Mouse (Mus musculus) forebrain, embryonic 14.5 days (tissue): ENCODE measurements around the gene Mrtfa. TPM values are rescaled to one million over a fixed set of nuclear protein-coding genes. Genes with fewer than 3 reads are reported as not detected.

ENCODE experiments used
- ATAC-seq: fragments of 200-750 bp; cut with Nextera tagmentation; 2 replicates; pipeline ENCODE4 v1.8.0; 2017; ENCODE audit warnings: mild to moderate bottlenecking, moderate library complexity
- DNase-seq: peaks from one replicate; pipeline ENCODE4 v3.0.0-alpha.2; 2015; ENCODE audit warnings: low spot score
- H3K27ac ChIP-seq: fragments of 300-500 bp; sonication (generic); 2 replicates; pipeline ENCODE4 v1.5.1; 2014; ENCODE audit warnings: low read depth, mild to moderate bottlenecking, control low read depth, low read length, moderate library complexity
- H3K27me3 ChIP-seq: fragments of 300-500 bp; sonication (generic); replicated peaks from 2 replicates; pipeline ENCODE4 v1.6.1; 2014; ENCODE audit warnings: low read length, control low read depth, mixed read lengths; ENCODE audit not compliant: control insufficient read depth, insufficient read depth
- H3K36me3 ChIP-seq: fragments of 300-500 bp; sonication (generic); 2 replicates; pipeline ENCODE4 v1.6.1; 2014; ENCODE audit warnings: low read length, control low read depth; ENCODE audit not compliant: control insufficient read depth, insufficient read depth
- H3K4me1 ChIP-seq: fragments of 300-500 bp; sonication (generic); 2 replicates; pipeline ENCODE4 v1.6.1; 2014; ENCODE audit warnings: antibody characterized with exemption, low read length, control low read depth; ENCODE audit not compliant: control insufficient read depth, insufficient read depth
- H3K4me2 ChIP-seq: fragments of 300-500 bp; sonication (generic); 2 replicates; pipeline ENCODE4 v1.6.1; 2014; ENCODE audit warnings: mild to moderate bottlenecking, control low read depth, low read length
- H3K4me3 ChIP-seq: fragments of 300-500 bp; sonication (generic); 2 replicates; pipeline ENCODE4 v1.5.1; 2014; ENCODE audit warnings: low read depth, low read length, control low read depth
- H3K9ac ChIP-seq: fragments of 300-500 bp; sonication (generic); 2 replicates; pipeline ENCODE4 v1.6.1; 2014; ENCODE audit warnings: mild to moderate bottlenecking, low read length, control low read depth, moderate library complexity
- H3K9me3 ChIP-seq: fragments of 300-500 bp; sonication (generic); replicated peaks from 2 replicates; pipeline ENCODE4 v1.6.1; 2016; ENCODE audit warnings: low read length, control low read depth, mixed read lengths; ENCODE audit not compliant: control insufficient read depth
- WGBS: fragments of 180-500 bp; shearing (Covaris S2); extraction: QIAGEN DNeasy Blood & Tissue Kit; methylation state at CpG from one replicate; pipeline ENCODE4 v1.1.7; 2014; 5-methylcytosine and 5-hydroxymethylcytosine counted together
- polyA plus RNA-seq: library from polyadenylated mRNA; unstranded; fragments of >200 nt; fragmentation: Nextera tagmentation; extraction: Ambion mirVana; gene quantifications from 2 replicates; pipeline ENCODE4 v1.2.1, GENCODE M21; 2014

The Mrtfa gene
- polyA plus RNA-seq, 1 experiment from 2014 or later: 13.6 TPM

DNA sequence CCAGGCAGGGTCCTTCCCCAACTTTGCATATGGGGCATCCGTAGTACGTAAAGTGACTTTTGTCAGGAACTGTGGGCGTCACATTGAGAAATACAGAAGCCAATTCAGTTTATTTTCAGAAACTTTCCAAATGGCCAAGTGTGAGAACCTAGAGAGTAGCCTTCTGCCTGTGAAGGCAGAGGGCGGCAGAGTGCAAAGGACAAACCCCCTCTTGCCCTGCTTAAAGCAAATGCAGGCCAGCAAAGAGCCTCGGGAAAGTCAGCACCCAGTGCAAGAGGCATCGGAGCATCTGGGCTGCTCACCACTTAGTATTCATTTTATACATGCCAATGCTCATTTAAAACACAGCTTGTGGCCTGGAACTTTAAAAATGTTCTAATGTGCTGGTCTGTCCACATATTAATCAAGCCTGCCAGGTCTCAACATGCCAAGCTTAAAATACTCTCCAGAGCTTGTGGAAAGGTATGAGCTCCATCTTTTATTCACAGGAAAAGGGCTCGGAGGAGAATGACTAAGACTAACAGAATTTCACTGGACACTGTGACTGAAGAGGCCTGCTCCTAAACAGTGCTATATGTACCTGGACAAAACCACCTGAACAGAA lies 31.9 kb downstream of the Mrtfa start:
- ATAC-seq (no peak), DNase-seq (no peak)
- H3K4me3 ChIP-seq: no peak overlapping the region
- no peaks in the 10 kb centered on the region for H3K27me3 ChIP-seq
- no peak overlapping the region for H3K4me2 ChIP-seq
- WGBS: 85% methylated on average over 7 of the region's 7 CpGs
- H3K9ac ChIP-seq: no peak overlapping the region
- no peaks in the 10 kb centered on the region for H3K4me1 ChIP-seq
- H3K9me3 ChIP-seq: no peaks in the 10 kb centered on the region
- no peaks in the 10 kb centered on the region for H3K36me3 ChIP-seq
- no peak overlapping the region for H3K27ac ChIP-seq

DNA sequence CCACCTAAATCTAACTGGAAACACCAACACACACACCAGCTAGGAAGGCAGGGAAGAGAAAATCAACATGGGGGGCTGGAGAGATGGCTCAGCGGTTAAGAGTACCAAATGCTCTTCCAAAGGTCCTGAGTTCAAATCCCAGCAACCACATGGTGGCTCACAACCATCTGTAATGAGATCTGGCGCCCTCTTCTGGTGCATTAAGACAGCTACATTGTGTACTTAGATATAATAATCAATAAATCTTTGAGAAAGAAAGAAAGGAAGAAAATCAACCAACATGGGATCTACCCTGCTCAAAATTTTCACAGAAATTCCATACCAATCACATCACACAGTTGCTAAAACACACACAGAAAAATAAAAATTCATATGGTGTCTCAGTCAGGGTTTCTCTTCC lies 34.1 kb downstream of the Mrtfa start:
- no peak for ATAC-seq
- Histone ChIP-seq H3K4me2 (no peak overlapping the region), H3K9ac (no peak overlapping the region), H3K36me3 (no peaks in the 10 kb centered on the region), H3K9me3 (no peaks in the 10 kb centered on the region), H3K4me1 (no peaks in the 10 kb centered on the region), H3K27ac (no peak overlapping the region), H3K4me3 (no peak overlapping the region), H3K27me3 (no peaks in the 10 kb centered on the region)
- 66% methylated on average over 2 of the region's 2 CpGs for WGBS
- no peak for DNase-seq

DNA sequence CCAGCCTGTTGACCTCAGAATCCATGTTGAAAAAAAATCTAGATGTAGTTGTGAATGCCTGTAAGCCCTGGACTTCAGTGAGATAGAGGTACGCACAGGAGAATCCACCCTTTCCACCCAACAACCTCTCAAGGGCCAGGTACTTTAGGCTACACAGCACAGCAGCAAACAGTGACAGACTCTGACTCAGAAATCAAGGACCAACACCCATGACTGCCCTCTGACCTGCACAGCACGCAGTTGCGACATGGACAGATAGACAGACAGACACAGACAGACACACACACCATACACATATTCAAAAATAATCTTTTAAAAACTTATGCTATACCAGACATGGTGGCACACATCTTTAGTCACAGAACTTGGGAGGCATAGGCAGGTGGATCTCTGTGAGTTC lies 34.7 kb downstream of the Mrtfa start:
- Histone ChIP-seq H3K27me3 (no peaks in the 10 kb centered on the region), H3K4me3 (no peak overlapping the region), H3K9me3 (no peaks in the 10 kb centered on the region), H3K9ac (no peak overlapping the region), H3K36me3 (no peaks in the 10 kb centered on the region), H3K4me1 (no peaks in the 10 kb centered on the region), H3K4me2 (no peak overlapping the region), H3K27ac (no peak overlapping the region)
- 96% methylated on average over 3 of the region's 3 CpGs for WGBS
- DNase-seq (no peak), ATAC-seq (no peak)

DNA sequence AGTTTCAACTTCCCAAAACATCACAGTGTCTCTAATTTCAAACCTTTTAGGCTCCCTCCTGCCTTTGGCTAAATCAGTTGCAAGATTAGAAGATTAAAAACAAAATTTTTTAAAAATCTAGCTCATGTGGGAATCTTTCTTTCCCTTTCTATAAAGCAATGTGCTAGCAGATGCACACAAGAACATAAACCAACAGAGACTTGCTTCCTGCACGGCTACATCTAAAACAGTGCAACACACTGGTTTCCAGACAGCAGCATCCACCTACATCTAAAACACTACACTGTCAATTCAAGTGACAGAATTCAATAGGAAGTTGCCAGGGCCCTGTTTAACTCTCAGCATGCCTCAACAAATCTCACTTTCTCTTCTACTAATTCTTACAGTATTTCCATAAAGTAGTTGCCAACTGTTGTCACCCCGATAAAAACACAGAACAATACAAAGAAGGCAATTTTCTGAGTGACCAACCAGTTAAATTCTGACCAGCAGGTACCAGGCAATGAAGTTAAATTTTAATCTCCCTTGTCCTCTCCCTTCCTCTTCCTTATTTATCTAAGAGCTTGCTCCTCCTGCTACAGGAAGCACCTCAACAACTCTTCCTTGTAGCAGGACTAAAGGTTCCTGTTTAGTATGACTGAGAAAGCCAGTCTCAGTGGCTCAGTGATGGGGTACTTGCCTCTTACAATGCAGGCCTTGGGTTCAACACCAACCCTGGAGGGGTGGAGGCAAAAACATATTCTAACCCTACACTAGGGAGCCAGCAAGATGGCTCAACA lies 35.5 kb downstream of the Mrtfa start:
- 85% methylated on average over 2 of the region's 2 CpGs for WGBS
- no peak for DNase-seq
- Histone ChIP-seq H3K4me2 (no peak overlapping the region), H3K9ac (no peak overlapping the region), H3K27me3 (no peaks in the 10 kb centered on the region), H3K9me3 (no peaks in the 10 kb centered on the region), H3K36me3 (no peaks in the 10 kb centered on the region), H3K4me1 (no peaks in the 10 kb centered on the region), H3K27ac (no peak overlapping the region), H3K4me3 (no peak overlapping the region)
- ATAC-seq: no peak

DNA sequence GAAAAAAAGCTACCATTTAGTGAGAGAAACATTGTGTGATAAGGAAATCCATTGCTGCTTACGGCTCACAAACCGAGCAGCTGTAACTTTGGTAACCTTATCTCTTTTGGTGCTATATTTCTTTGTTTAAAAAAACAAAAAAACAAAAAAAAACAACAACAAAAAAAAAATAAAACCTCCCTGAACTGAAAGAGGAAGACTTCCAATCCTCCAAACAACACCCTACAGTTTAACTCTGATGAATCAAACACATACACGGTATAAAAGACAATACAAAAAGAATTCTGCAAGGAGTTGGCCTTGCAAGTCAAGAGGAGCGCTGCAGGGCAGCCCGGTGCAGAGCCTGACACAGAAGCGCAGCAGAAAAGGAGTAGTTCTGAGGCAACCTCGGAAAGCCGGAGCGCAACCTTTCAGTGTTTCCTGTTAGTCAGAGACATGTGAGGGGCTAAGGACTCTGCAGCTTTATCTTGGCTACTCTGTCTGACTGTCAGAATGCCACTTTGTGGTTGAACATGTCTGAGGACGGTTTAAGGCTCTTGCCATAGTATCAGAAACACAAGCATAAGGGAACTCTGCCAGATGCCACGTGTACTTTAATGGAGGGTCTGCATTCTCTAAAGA lies 48.5 kb downstream of the Mrtfa start:
- DNase-seq (no peak), ATAC-seq (no peak)
- Histone ChIP-seq H3K27me3 (no peaks in the 10 kb centered on the region), H3K4me2 (no peak overlapping the region), H3K4me1 (no peaks in the 10 kb centered on the region), H3K4me3 (no peak overlapping the region), H3K9ac (no peak overlapping the region), H3K27ac (no peak overlapping the region), H3K36me3 (no peaks in the 10 kb centered on the region), H3K9me3 (no peaks in the 10 kb centered on the region)
- WGBS: 70% methylated on average over 11 of the region's 11 CpGs

DNA sequence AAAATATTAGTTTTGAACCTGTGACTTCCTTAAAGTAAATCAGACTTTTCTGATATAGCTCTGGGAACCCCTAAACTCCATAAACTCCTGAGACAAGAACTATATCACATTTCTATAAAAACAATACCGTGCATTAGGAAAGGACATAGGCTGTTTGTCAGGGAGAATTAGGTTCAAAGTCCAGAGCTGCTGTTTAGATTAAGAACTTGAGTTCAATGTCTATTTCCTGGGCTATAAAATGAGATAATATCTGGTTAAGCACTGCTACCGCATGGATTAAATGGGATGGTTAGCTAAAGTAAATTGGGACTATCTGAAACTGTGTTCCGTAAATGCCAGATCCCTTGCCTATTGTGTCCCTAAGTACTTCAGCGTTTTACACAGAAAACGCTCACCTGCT lies 50.6 kb downstream of the Mrtfa start:
- Histone ChIP-seq H3K9ac (no peak overlapping the region), H3K27ac (no peak overlapping the region), H3K4me2 (no peak overlapping the region), H3K4me1 (no peaks in the 10 kb centered on the region), H3K36me3 (no peaks in the 10 kb centered on the region), H3K27me3 (no peaks in the 10 kb centered on the region), H3K4me3 (no peak overlapping the region), H3K9me3 (no peaks in the 10 kb centered on the region)
- 82% methylated on average over 5 of the region's 5 CpGs for WGBS
- ATAC-seq: no peak
- DNase-seq: no peak

DNA sequence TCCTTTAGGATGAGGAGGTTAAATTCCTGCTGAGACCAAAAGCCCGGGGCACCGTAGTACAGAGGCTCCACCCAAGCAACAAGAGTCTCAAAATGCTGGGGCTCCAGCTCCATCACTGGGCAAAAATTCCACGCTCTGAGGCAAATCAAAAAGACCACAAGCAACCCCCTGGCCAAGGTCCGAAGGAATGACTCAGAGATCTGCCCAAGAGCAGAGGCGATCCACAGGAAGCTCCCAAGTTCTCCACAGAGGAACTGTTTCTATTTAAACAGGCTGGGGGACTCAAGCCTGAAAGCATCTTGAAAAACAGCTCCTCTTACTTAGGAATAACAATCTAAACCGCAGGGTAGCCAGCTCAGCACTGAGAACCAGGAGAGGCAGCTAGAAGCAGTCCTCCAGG lies 53.3 kb downstream of the Mrtfa start:
- no peaks in the 10 kb centered on the region for H3K36me3 ChIP-seq
- WGBS: 42% methylated on average over 6 of the region's 6 CpGs
- no peaks in the 10 kb centered on the region for H3K4me1 ChIP-seq
- no peak overlapping the region for H3K4me3 ChIP-seq
- H3K4me2 ChIP-seq: no peak overlapping the region
- ATAC-seq (no peak), DNase-seq (no peak)
- no peaks in the 10 kb centered on the region for H3K27me3 ChIP-seq
- H3K9ac ChIP-seq: no peak overlapping the region
- no peaks in the 10 kb centered on the region for H3K9me3 ChIP-seq
- no peak overlapping the region for H3K27ac ChIP-seq

DNA sequence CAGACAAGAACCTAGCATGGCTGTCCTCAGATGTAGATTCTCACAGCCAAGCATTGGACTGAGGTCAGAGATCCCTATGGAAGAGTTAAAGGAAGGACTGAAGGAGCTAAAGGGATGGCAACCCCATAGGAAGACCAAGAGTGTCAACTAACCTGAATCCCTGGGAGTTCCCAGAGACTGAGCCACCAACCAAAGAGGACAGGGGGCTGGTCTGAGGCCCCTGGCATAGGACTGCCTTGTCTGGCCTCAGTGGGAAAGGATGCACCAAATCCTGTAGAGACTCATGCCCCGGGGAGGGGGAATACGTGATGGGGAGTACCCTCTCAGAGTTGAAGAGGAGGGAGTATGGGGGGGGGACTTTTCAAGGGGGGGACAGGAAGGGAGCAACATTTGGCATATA lies 56.8 kb downstream of the Mrtfa start:
- Histone ChIP-seq H3K4me1 (peaks cover 4% of the 10 kb centered on the region; the same call in 1 of the 2 replicates), H3K9me3 (no peaks in the 10 kb centered on the region), H3K4me2 (no peak overlapping the region), H3K9ac (no peak overlapping the region), H3K27me3 (no peaks in the 10 kb centered on the region), H3K4me3 (no peak overlapping the region), H3K36me3 (no peaks in the 10 kb centered on the region), H3K27ac (no peak overlapping the region)
- ATAC-seq: no peak
- DNase-seq: no peak
- 96% methylated on average over 2 of the region's 2 CpGs for WGBS

DNA sequence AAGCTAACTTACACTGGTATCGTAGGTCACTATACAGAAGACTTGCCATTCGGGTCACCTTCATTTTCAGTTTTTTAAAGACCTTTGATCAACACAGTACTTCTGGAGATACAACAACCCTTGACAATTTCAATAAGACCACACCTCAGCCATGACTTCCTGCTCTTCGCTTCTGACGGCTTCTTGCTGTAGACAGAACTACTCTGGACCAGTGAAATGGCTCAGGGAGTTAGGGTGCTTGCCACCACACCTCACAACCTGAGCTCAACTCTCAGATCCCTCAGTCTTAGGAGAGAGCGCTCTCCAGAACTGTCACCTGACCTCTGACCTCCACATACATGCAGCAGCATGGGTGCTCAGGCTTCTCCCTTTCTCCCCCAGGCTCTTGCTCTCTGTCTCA lies 59.4 kb downstream of the Mrtfa start:
- no peaks in the 10 kb centered on the region for H3K9me3 ChIP-seq
- no peak overlapping the region for H3K9ac ChIP-seq
- ATAC-seq (no peak), DNase-seq (no peak)
- peaks cover 4% of the 10 kb centered on the region; the same call in 1 of the 2 replicates for H3K4me1 ChIP-seq
- H3K4me2 ChIP-seq: no peak overlapping the region
- no peaks in the 10 kb centered on the region for H3K27me3 ChIP-seq
- H3K27ac ChIP-seq: no peak overlapping the region
- no peak overlapping the region for H3K4me3 ChIP-seq
- no peaks in the 10 kb centered on the region for H3K36me3 ChIP-seq
- WGBS: 96% methylated on average over 5 of the region's 5 CpGs
